ENCODE assay signal across 19 mouse cellular contexts in the genomic region with DNA sequence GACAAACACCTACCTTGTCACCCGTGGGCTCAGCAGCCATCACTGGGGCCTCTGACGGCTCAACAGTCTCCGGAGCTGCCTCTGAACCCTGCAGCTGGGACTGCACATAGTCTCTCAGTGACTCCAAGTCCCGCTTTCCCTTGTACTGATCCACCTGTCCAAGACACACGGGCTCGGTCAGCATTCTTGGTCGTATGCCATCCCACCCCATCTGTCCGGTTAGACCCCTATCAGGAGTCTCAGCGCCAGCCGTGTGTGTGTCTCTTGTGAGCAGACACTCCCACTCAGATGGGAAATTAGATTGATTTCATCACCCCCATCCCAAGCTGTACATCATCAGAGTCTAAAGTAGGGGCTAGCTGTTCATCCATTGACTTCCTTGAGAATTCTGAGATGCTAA.
"Had no signal": no experiment of that assay in that cellular context is flagged by ENCODE, and none has a peak within 500 bp of the region (broad histone marks: within the 10 kb centered on the region; RNA-seq: fewer than 3 reads in every experiment).

No protein-coding gene starts in this region.

- H3K4me2 ChIP-seq: heart, embryonic 13.5 days; heart, embryonic 15.5 days; hindbrain, embryonic 12.5 days; hindbrain, embryonic 13.5 days; hindbrain, embryonic 14.5 days; hindbrain, embryonic 15.5 days; intestine, embryonic 15.5 days; kidney, embryonic 15.5 days had no signal

- H3K4me1 ChIP-seq: hindbrain, embryonic 15.5 days; intestine, embryonic 15.5 days; kidney, embryonic 15.5 days had no signal

- H3K27me3 ChIP-seq: heart, embryonic 13.5 days; heart, embryonic 15.5 days; hindbrain, embryonic 12.5 days; hindbrain, embryonic 13.5 days; hindbrain, embryonic 15.5 days; intestine, embryonic 15.5 days; kidney, embryonic 15.5 days had no signal

- H3K27ac ChIP-seq: heart, embryonic 13.5 days; heart, embryonic 15.5 days; hindbrain, embryonic 10.5 days; hindbrain, embryonic 12.5 days; hindbrain, embryonic 13.5 days; hindbrain, embryonic 14.5 days; hindbrain, embryonic 15.5 days; hindbrain, postnatal 0 days; intestine, embryonic 15.5 days; kidney, embryonic 15.5 days; kidney, postnatal 0 days; layer of hippocampus, adult 2 months; left cerebral cortex, adult 2 months had no signal

- H3K4me3 ChIP-seq: heart, embryonic 13.5 days; heart, embryonic 15.5 days; hindbrain, embryonic 10.5 days; hindbrain, embryonic 12.5 days; hindbrain, embryonic 13.5 days; hindbrain, embryonic 15.5 days; intestine, embryonic 15.5 days; kidney, embryonic 15.5 days; layer of hippocampus, adult 2 months; left cerebral cortex, adult 2 months had no signal

- H3K9me3 ChIP-seq: heart, embryonic 13.5 days; heart, embryonic 15.5 days; hindbrain, embryonic 10.5 days; hindbrain, embryonic 12.5 days; hindbrain, embryonic 13.5 days; hindbrain, embryonic 15.5 days; intestine, embryonic 15.5 days; kidney, embryonic 15.5 days had no signal

- DNase-seq: kidney, adult 11 months; layer of hippocampus, adult 9-11 months had no signal

- H3K9ac ChIP-seq: heart, embryonic 13.5 days; heart, embryonic 15.5 days; hindbrain, embryonic 12.5 days; hindbrain, embryonic 13.5 days; hindbrain, embryonic 14.5 days; hindbrain, embryonic 15.5 days; intestine, embryonic 15.5 days; kidney, embryonic 15.5 days had no signal

- ATAC-seq: hindbrain, embryonic 16.5 days; inflammation-experienced regulatory T-cells, adult 6 months; intestine, embryonic 16.5 days; intestine, postnatal 0 days had no signal
